ENCODE assay signal across 16 mouse cellular contexts in genomic region chr16:20700036-20700435, GRCm38 (mm10). TPM values are rescaled to one million over a fixed set of nuclear protein-coding genes. Genes with fewer than 3 reads are reported as not detected.
DNase-seq lines count a peak whose midpoint lies in the region; ATAC-seq and TF ChIP-seq lines count a peak whose summit lies in the region.
"Had no signal": no experiment of that assay in that cellular context is flagged by ENCODE, and none has a peak within 500 bp of the region (broad histone marks: within the 10 kb centered on the region; RNA-seq: fewer than 3 reads in every experiment).

No protein-coding gene starts in this region.

- peaks cover 28% of the 10 kb centered on the region for H3K36me3 ChIP-seq in forebrain, embryonic 12.5 days (replicated peaks)
- H3K36me3 ChIP-seq in forebrain, embryonic 16.5 days (ENCODE audit: control insufficient read depth, insufficient read depth): peaks cover 9% of the 10 kb centered on the region; the same call in 1 of the 2 replicates
- H3K36me3 ChIP-seq in hindbrain, postnatal 0 days (ENCODE audit: insufficient read depth, low read length): peaks cover 15% of the 10 kb centered on the region; the same call in 1 of the 2 replicates

- peaks cover 53% of the 10 kb centered on the region for H3K4me1 ChIP-seq in forebrain, embryonic 12.5 days
- peaks cover 24% of the 10 kb centered on the region for H3K4me1 ChIP-seq in forebrain, embryonic 16.5 days (replicated peaks; ENCODE audit: control insufficient read depth, insufficient read depth, low read length)
- peaks cover 15% of the 10 kb centered on the region; the same call in 1 of the 2 replicates for H3K4me1 ChIP-seq in hindbrain, postnatal 0 days (ENCODE audit: insufficient read depth, low read length)

- no peak for DNase-seq in left cerebral cortex, adult 2 months (ENCODE audit: extremely low spot score in 1 of 2, low spot score in 2 of 2)
- no peak for DNase-seq in left cerebral cortex, adult 18-20 months (ENCODE audit: low spot score in 2 of 2)
- peak; percentile 57 for DNase-seq in cerebellum, adult 8-10 months
- DNase-seq in hindbrain, postnatal 0 days (ENCODE audit: low spot score): peak; percentile 15
- no peak for DNase-seq in frontal cortex, adult 2 months (ENCODE audit: extremely low spot score in 1 of 2, low spot score in 1 of 2)
- DNase-seq in kidney, postnatal 36 days: no peak
- DNase-seq: B cell, adult 2 months; kidney, postnatal 10 days; lung, adult 18-20 months; thymus, postnatal 14 days had no signal

- no peak overlapping the region for H3K4me3 ChIP-seq in forebrain, embryonic 12.5 days (replicated peaks)
- H3K4me3 ChIP-seq in forebrain, embryonic 16.5 days (replicated peaks; ENCODE audit: low read length): no peak overlapping the region
- no peak overlapping the region for H3K4me3 ChIP-seq in left cerebral cortex, adult 2 months
- no peak overlapping the region for H3K4me3 ChIP-seq in hindbrain, postnatal 0 days (ENCODE audit: low read length)
- H3K4me3 ChIP-seq: neural tube, embryonic 12.5 days had no signal

- WGBS in forebrain, embryonic 12.5 days: 40% methylated on average over 5 of the region's 5 CpGs
- WGBS in forebrain, embryonic 16.5 days: 37% methylated on average over 5 of the region's 5 CpGs
- WGBS in hindbrain, postnatal 0 days: 34% methylated on average over 5 of the region's 5 CpGs

- 0 out of 2 replicates have a peak overlapping the region, but pooled peaks have one; percentile 42 for H3K27ac ChIP-seq in forebrain, embryonic 12.5 days
- no peak overlapping the region for H3K27ac ChIP-seq in forebrain, embryonic 16.5 days (ENCODE audit: low read length)
- H3K27ac ChIP-seq in left cerebral cortex, adult 2 months: peak overlapping the region; percentile 24
- H3K27ac ChIP-seq in hindbrain, postnatal 0 days: no peak overlapping the region
- H3K27ac ChIP-seq: neural tube, embryonic 12.5 days had no signal

- no peak for TF ChIP-seq CTCF in left cerebral cortex, adult 2 months (IDR thresholded peaks at IDR 0.05)
- no peak for TF ChIP-seq CTCF in hindbrain, postnatal 0 days (IDR thresholded peaks at IDR 0.05; ENCODE audit: low read depth)

- no peak overlapping the region for H3K4me2 ChIP-seq in forebrain, embryonic 12.5 days
- H3K4me2 ChIP-seq in forebrain, embryonic 16.5 days (ENCODE audit: low read length): no peak overlapping the region
- no peak overlapping the region for H3K4me2 ChIP-seq in hindbrain, postnatal 0 days (ENCODE audit: low read depth, low read length)
- H3K4me2 ChIP-seq: neural tube, embryonic 12.5 days had no signal

- intact Hi-C loops in left cerebral cortex, adult 2 months (cut with DNase I): loop anchor here (5.0 kb wide), 1 partner anchor 492 kb away; no protein-coding TSS in a partner anchor

- H3K27me3 ChIP-seq in forebrain, embryonic 12.5 days: no peaks in the 10 kb centered on the region
- no peaks in the 10 kb centered on the region for H3K27me3 ChIP-seq in forebrain, embryonic 16.5 days (replicated peaks; ENCODE audit: control insufficient read depth, insufficient read depth, low read length)
- H3K27me3 ChIP-seq in hindbrain, postnatal 0 days (ENCODE audit: insufficient read depth, low read length): no peaks in the 10 kb centered on the region
- H3K27me3 ChIP-seq: neural tube, embryonic 12.5 days had no signal

- ATAC-seq in forebrain, embryonic 12.5 days (ENCODE audit: low FRiP score): no peak
- no peak for ATAC-seq in forebrain, embryonic 16.5 days
- ATAC-seq in hindbrain, postnatal 0 days: no peak
- ATAC-seq: activated CD4-positive, CD25-positive, alpha-beta regulatory T cell, adult 4 months had no signal

- H3K9me3 ChIP-seq in forebrain, embryonic 12.5 days: no peaks in the 10 kb centered on the region
- H3K9me3 ChIP-seq in forebrain, embryonic 16.5 days (ENCODE audit: control insufficient read depth, low read length): no peaks in the 10 kb centered on the region
- H3K9me3 ChIP-seq in hindbrain, postnatal 0 days (ENCODE audit: low read length): no peaks in the 10 kb centered on the region
- H3K9me3 ChIP-seq: neural tube, embryonic 12.5 days had no signal

- H3K9ac ChIP-seq in forebrain, embryonic 12.5 days: no peak overlapping the region
- no peak overlapping the region for H3K9ac ChIP-seq in forebrain, embryonic 16.5 days (replicated peaks; ENCODE audit: low read depth, low read length)
- no peak overlapping the region for H3K9ac ChIP-seq in hindbrain, postnatal 0 days (replicated peaks; ENCODE audit: low read length)
- H3K9ac ChIP-seq: neural tube, embryonic 12.5 days had no signal

RNA-seq across cellular contexts. Expression of gene Fam131a, which starts 7.0 kb away (rescaled TPM):
- 21.9 and 25.6 TPM in 2 replicates for polyA plus RNA-seq in forebrain, embryonic 12.5 days (2016; fragmentation: Nextera tagmentation; extraction: Ambion mirVana)
- 57.4 and 65.3 TPM in 2 replicates for polyA plus RNA-seq in forebrain, embryonic 16.5 days (2015; fragmentation: Nextera tagmentation; extraction: Ambion mirVana)
- 100 to 1,000 TPM; 320 to 343 TPM for total RNA-seq in left cerebral cortex, adult 2 months (2021)
- 100 to 1,000 TPM; 320 to 327 TPM for total RNA-seq in left cerebral cortex, adult 18-20 months (2021)
- total RNA-seq in hindbrain, postnatal 0 days (2014; rRNA removed): 130 and 147 TPM in 2 replicates
- polyA plus RNA-seq in hindbrain, postnatal 0 days (2015; fragmentation: Nextera tagmentation; extraction: Ambion mirVana): 49.0 and 55.4 TPM in 2 replicates
- 253 and 271 TPM in 2 replicates for polyA plus RNA-seq in frontal cortex, adult 2 months (2012; rRNA removed)
- total RNA-seq: megakaryocyte progenitor cell, adult 5-6 weeks; MEL had no signal

RNA-seq across cellular contexts. Expression of gene Polr2h, which starts 17.4 kb away (rescaled TPM):
- polyA plus RNA-seq in forebrain, embryonic 12.5 days (2016; fragmentation: Nextera tagmentation; extraction: Ambion mirVana): 85.7 and 94.0 TPM in 2 replicates
- polyA plus RNA-seq in forebrain, embryonic 16.5 days (2015; fragmentation: Nextera tagmentation; extraction: Ambion mirVana): 84.5 and 94.4 TPM in 2 replicates
- 10 to 100 TPM; 22.5 to 28.6 TPM for total RNA-seq in left cerebral cortex, adult 2 months (2021)
- 10 to 100 TPM; 27.6 to 30.2 TPM for total RNA-seq in left cerebral cortex, adult 18-20 months (2021)
- total RNA-seq in hindbrain, postnatal 0 days (2014; rRNA removed): 25.5 and 29.2 TPM in 2 replicates
- 88.6 and 90.8 TPM in 2 replicates for polyA plus RNA-seq in hindbrain, postnatal 0 days (2015; fragmentation: Nextera tagmentation; extraction: Ambion mirVana)
- polyA plus RNA-seq in frontal cortex, adult 2 months (2012; rRNA removed): 42.6 and 45.7 TPM in 2 replicates

RNA-seq across cellular contexts. Expression of gene Clcn2, which starts 17.5 kb away (rescaled TPM):
- 18.8 and 23.5 TPM in 2 replicates for polyA plus RNA-seq in forebrain, embryonic 12.5 days (2016; fragmentation: Nextera tagmentation; extraction: Ambion mirVana)
- 15.9 and 20.8 TPM in 2 replicates for polyA plus RNA-seq in forebrain, embryonic 16.5 days (2015; fragmentation: Nextera tagmentation; extraction: Ambion mirVana)
- total RNA-seq in left cerebral cortex, adult 2 months (2021): 10 to 100 TPM; 74.8 to 79.3 TPM
- 10 to 100 TPM; 54.8 to 67.2 TPM for total RNA-seq in left cerebral cortex, adult 18-20 months (2021)
- 57.0 and 74.6 TPM in 2 replicates for total RNA-seq in hindbrain, postnatal 0 days (2014; rRNA removed)
- 18.5 and 21.2 TPM in 2 replicates for polyA plus RNA-seq in hindbrain, postnatal 0 days (2015; fragmentation: Nextera tagmentation; extraction: Ambion mirVana)
- polyA plus RNA-seq in frontal cortex, adult 2 months (2012; rRNA removed): 92.6 and 107 TPM in 2 replicates

RNA-seq across cellular contexts. Expression of gene Eif4g1, which starts 31.9 kb away (rescaled TPM):
- 190 and 211 TPM in 2 replicates for polyA plus RNA-seq in forebrain, embryonic 12.5 days (2016; fragmentation: Nextera tagmentation; extraction: Ambion mirVana)
- polyA plus RNA-seq in forebrain, embryonic 16.5 days (2015; fragmentation: Nextera tagmentation; extraction: Ambion mirVana): 131 and 142 TPM in 2 replicates
- total RNA-seq in left cerebral cortex, adult 2 months (2021): 100 to 1,000 TPM; 278 to 283 TPM
- total RNA-seq in left cerebral cortex, adult 18-20 months (2021): 100 to 1,000 TPM; 262 to 265 TPM
- total RNA-seq in hindbrain, postnatal 0 days (2014; rRNA removed): 424 and 428 TPM in 2 replicates
- polyA plus RNA-seq in hindbrain, postnatal 0 days (2015; fragmentation: Nextera tagmentation; extraction: Ambion mirVana): 115 and 124 TPM in 2 replicates
- 164 and 169 TPM in 2 replicates for polyA plus RNA-seq in frontal cortex, adult 2 months (2012; rRNA removed)

RNA-seq across cellular contexts. Expression of gene Chrd, which starts 32.9 kb away (rescaled TPM):
- polyA plus RNA-seq in forebrain, embryonic 12.5 days (2016; fragmentation: Nextera tagmentation; extraction: Ambion mirVana): 2.1 and 2.9 TPM in 2 replicates
- 4.2 and 4.4 TPM in 2 replicates for polyA plus RNA-seq in forebrain, embryonic 16.5 days (2015; fragmentation: Nextera tagmentation; extraction: Ambion mirVana)
- total RNA-seq in left cerebral cortex, adult 2 months (2021): 10 to 100 TPM; 50.5 to 56.3 TPM
- total RNA-seq in left cerebral cortex, adult 18-20 months (2021): 10 to 100 TPM; 39.9 to 47.0 TPM
- total RNA-seq in hindbrain, postnatal 0 days (2014; rRNA removed): 32.0 and 35.5 TPM in 2 replicates
- polyA plus RNA-seq in hindbrain, postnatal 0 days (2015; fragmentation: Nextera tagmentation; extraction: Ambion mirVana): 6.2 and 7.0 TPM in 2 replicates
- polyA plus RNA-seq in frontal cortex, adult 2 months (2012; rRNA removed): 38.8 and 49.9 TPM in 2 replicates
- total RNA-seq: megakaryocyte progenitor cell, adult 5-6 weeks; MEL had no signal
- polyA plus RNA-seq: activated CD4-positive, CD25-positive, alpha-beta regulatory T cell, adult 4 months had no signal

Comparison
In these comparisons a context has a peak if more than half of its experiments do, and no peak if none do; other contexts are left out.
1. H3K27ac ChIP-seq: peak in forebrain, embryonic 12.5 days (single experiment) and left cerebral cortex, adult 2 months (single experiment); none in forebrain, embryonic 16.5 days (single experiment) and hindbrain, postnatal 0 days (single experiment).
2. DNase-seq: peak in cerebellum, adult 8-10 months (single experiment) and hindbrain, postnatal 0 days (single experiment); none in left cerebral cortex, adult 2 months (0 of 2), left cerebral cortex, adult 18-20 months (0 of 2), frontal cortex, adult 2 months (0 of 2) and kidney, postnatal 36 days (0 of 2).